Mouse (Mus musculus) urinary bladder, postnatal 36 days (tissue): ENCODE results near the gene Pramef20.
"Not testable (repeated sequence)": the region's sequence is repeated elsewhere in the genome, so short reads cannot be mapped to it uniquely, and the experiment has no call there.

Source experiments
- DNase-seq, 2 experiments: peaks; one replicate each; pipeline ENCODE4 v3.0.0; 2022; ENCODE audit warnings: low spot score in 2 of 2, mixed read lengths in 1 of 2

Gene Pramef20

GRCm38 (mm10) chr4:144377911-144378310 is at the start of gene Pramef20:
Gene Pramef20 (minus strand): TSS chr4:144377933.
- no peak for DNase-seq

- DNase-seq: no peak
Measured at GRCm38 (mm10) chr4:144424590-144424989, 46.9 kb upstream of the Pramef20 start.

GRCm38 (mm10) chr4:144420644-144421043 is 42.9 kb upstream of the Pramef20 start:
- DNase-seq: no peak

- no peak for DNase-seq
Measured at GRCm38 (mm10) chr4:144408290-144408689, 30.6 kb upstream of the Pramef20 start, which contains the start of gene Pramef12. Gene Pramef12 (minus strand): TSS chr4:144408464.

GRCm38 (mm10) chr4:144406261-144406660 is 28.5 kb upstream of the Pramef20 start:
- no peak for DNase-seq

GRCm38 (mm10) chr4:144404456-144405086 is 26.8 kb upstream of the Pramef20 start:
- DNase-seq: peak; percentile 44 to 49

- no peak for DNase-seq
Measured at GRCm38 (mm10) chr4:144402712-144403111, 25.0 kb upstream of the Pramef20 start.

GRCm38 (mm10) chr4:144396316-144396715 is 18.6 kb upstream of the Pramef20 start:
- DNase-seq: no peak

GRCm38 (mm10) chr4:144357642-144358041 is 20.1 kb downstream of the Pramef20 start, which contains the start of gene Gm13119:
Gene Gm13119 (plus strand): TSS chr4:144357942.
- DNase-seq: not testable (repeated sequence)

GRCm38 (mm10) chr4:144335856-144336255 is 41.9 kb downstream of the Pramef20 start:
- not testable (repeated sequence) for DNase-seq

- DNase-seq: not testable (repeated sequence)
Measured at GRCm38 (mm10) chr4:144329949-144330348, 47.8 kb downstream of the Pramef20 start, which contains the start of gene Gm13128. Gene Gm13128 (plus strand): TSS chr4:144330249.
